Mouse (Mus musculus) CH12.LX (cell line): ENCODE results near the gene Nhsl1. TPM values are rescaled to one million over a fixed set of nuclear protein-coding genes. Genes with fewer than 3 reads are reported as not detected.

Source experiments
- DNase-seq: peaks from one replicate; pipeline ENCODE4 v3.0.0-alpha.2; 2013; ENCODE audit errors: extremely low read depth
- H3K27ac ChIP-seq: 2 replicates; pipeline ENCODE4 v1.5.1; 2012; ENCODE audit warnings: low read depth, mild to moderate bottlenecking, control low read depth, moderate library complexity; ENCODE audit not compliant: insufficient read depth
- H3K27me3 ChIP-seq: replicated peaks from 2 replicates; pipeline ENCODE3; 2012; ENCODE audit warnings: inconsistent platforms
- H3K36me3 ChIP-seq, 2 experiments: replicated peaks in 1 of 2; 2 replicates each; pipeline versions ENCODE3 to v1.6.1; 2012; ENCODE audit warnings: inconsistent platforms in 1 of 2, low read length in 1 of 2, mild to moderate bottlenecking in 1 of 2, mixed read lengths in 1 of 2, moderate library complexity in 1 of 2; ENCODE audit not compliant: control insufficient read depth in 1 of 2, insufficient read depth in 1 of 2
- H3K4me1 ChIP-seq, 2 experiments: 2 replicates each; pipeline ENCODE4 v1.6.1; 2012; ENCODE audit warnings: inconsistent platforms in 1 of 2, moderate library complexity in 1 of 2; ENCODE audit not compliant: insufficient read depth in 2 of 2, control insufficient read depth in 1 of 2
- H3K4me2 ChIP-seq: 2 replicates; pipeline ENCODE4 v1.6.1; 2012; ENCODE audit warnings: low read depth, mild to moderate bottlenecking, control low read depth; ENCODE audit not compliant: poor library complexity, insufficient read depth, severe bottlenecking
- H3K4me3 ChIP-seq, 3 experiments: fragments of 150-350 bp in 1 of 3; sonication (generic) in 1 of 3; replicated peaks in 1 of 3; 2 replicates each; pipeline versions ENCODE3 to v1.5.1; 2011 to 2012; ENCODE audit warnings: low read depth in 2 of 3, low read length in 2 of 3, mild to moderate bottlenecking in 2 of 3, moderate library complexity in 2 of 3, control low read depth in 1 of 3, improper control_type of control experiment in 1 of 3, inconsistent platforms in 1 of 3, mixed read lengths in 1 of 3; ENCODE audit not compliant: poor library complexity in 1 of 3
- H3K79me2 ChIP-seq: replicated peaks from 2 replicates; pipeline ENCODE4 v1.6.1; 2012; ENCODE audit warnings: mild to moderate bottlenecking, moderate library complexity; ENCODE audit not compliant: control insufficient read depth, poor library complexity, insufficient read depth, severe bottlenecking; ENCODE audit errors: extremely low read depth
- H3K9ac ChIP-seq: 2 replicates; pipeline ENCODE4 v1.6.1; 2012; ENCODE audit warnings: low read depth, mild to moderate bottlenecking, control low read depth, moderate library complexity; ENCODE audit not compliant: insufficient read depth
- H3K9me3 ChIP-seq: replicated peaks from 2 replicates; pipeline ENCODE3; 2012; ENCODE audit warnings: low read length, inconsistent platforms, mixed read lengths
- BHLHE40 ChIP-seq: IDR thresholded peaks from 2 replicates; pipeline ENCODE4 v1.6.1; 2011; ENCODE audit warnings: mild to moderate bottlenecking, low read depth, low read length, improper control_type of control experiment
- CHD1 ChIP-seq: IDR thresholded peaks from 2 replicates; pipeline ENCODE4 v1.6.1; 2012; ENCODE audit warnings: low read depth, low read length, improper control_type of control experiment, inconsistent platforms
- CHD2 ChIP-seq: IDR thresholded peaks from 2 replicates; pipeline ENCODE4 v1.6.1; 2011; ENCODE audit warnings: low read length, improper control_type of control experiment
- CTCF ChIP-seq, 2 experiments: IDR thresholded peaks in 1 of 2; conservative IDR thresholded peaks in 1 of 2; 2 replicates each; pipeline ENCODE4 v1.5.1; 2011 to 2012; ENCODE audit warnings: low read depth in 2 of 2, low read length in 2 of 2, improper control_type of control experiment in 1 of 2, inconsistent platforms in 1 of 2, mild to moderate bottlenecking in 1 of 2, moderate library complexity in 1 of 2
- ELF1 ChIP-seq: IDR thresholded peaks from 2 replicates; pipeline ENCODE4 v1.6.1; 2014; ENCODE audit warnings: low read depth, mild to moderate bottlenecking, inconsistent platforms, low read length, improper control_type of control experiment
- ETS1 ChIP-seq: conservative IDR thresholded peaks from 2 replicates; pipeline ENCODE4 v1.6.1; 2012; ENCODE audit warnings: low read depth, mild to moderate bottlenecking, inconsistent platforms, low read length, improper control_type of control experiment, moderate library complexity
- GABPA ChIP-seq: IDR thresholded peaks from 2 replicates; pipeline ENCODE4 v1.6.1; 2012; ENCODE audit warnings: low read depth, low read length, improper control_type of control experiment, inconsistent platforms; ENCODE audit not compliant: insufficient replicate concordance
- IRF4 ChIP-seq: IDR thresholded peaks from 2 replicates; pipeline ENCODE4 v1.6.1; 2014; ENCODE audit warnings: low read depth, mild to moderate bottlenecking, inconsistent platforms, low read length, improper control_type of control experiment
- NELFE ChIP-seq: IDR thresholded peaks from 2 replicates; pipeline ENCODE4 v1.6.1; 2011; ENCODE audit warnings: low read depth, low read length, improper control_type of control experiment
- NRF1 ChIP-seq: IDR thresholded peaks from 2 replicates; pipeline ENCODE4 v1.6.1; 2014; ENCODE audit warnings: low read depth, mild to moderate bottlenecking, inconsistent platforms, low read length, improper control_type of control experiment, moderate library complexity
- POLR2A ChIP-seq: IDR thresholded peaks from 2 replicates; pipeline ENCODE4 v1.6.1; 2011; ENCODE audit warnings: low read depth, mild to moderate bottlenecking, improper control_type of control experiment, low read length
- POLR2AphosphoS2 ChIP-seq: IDR thresholded peaks from 2 replicates; pipeline ENCODE4 v1.6.1; 2011; ENCODE audit warnings: low read depth, low read length, improper control_type of control experiment
- SIN3A ChIP-seq: IDR thresholded peaks from 2 replicates; pipeline ENCODE4 v1.6.1; 2012; ENCODE audit warnings: low read length, improper control_type of control experiment, inconsistent platforms
- USF2 ChIP-seq: conservative IDR thresholded peaks from 2 replicates; pipeline ENCODE4 v1.6.1; 2011; ENCODE audit warnings: low read depth, low read length, improper control_type of control experiment
- ZKSCAN1 ChIP-seq: IDR thresholded peaks from 2 replicates; pipeline ENCODE4 v1.6.1; 2012; ENCODE audit warnings: low read depth, inconsistent platforms, low read length, improper control_type of control experiment, borderline replicate concordance
- ZMIZ1 ChIP-seq: IDR thresholded peaks from 2 replicates; pipeline ENCODE4 v1.6.1; 2012; ENCODE audit warnings: low read depth, mild to moderate bottlenecking, inconsistent platforms, low read length, improper control_type of control experiment
- dilution Hi-C: fragments of 300-500 bp; cut with MboI; formaldehyde crosslinking; loops from 2 replicates; pipeline ENCODE4 v1.14.3; 2020; ENCODE audit warnings: low sequenced_read_pairs; ENCODE audit not compliant: extremely low pct_unique_long_range_greater_than_20kb, extremely low pct_ligation_motif_present
- in situ Hi-C: fragments of 300-500 bp; cut with MboI; formaldehyde crosslinking; loops from 3 replicates; pipeline ENCODE4 v1.14.3; 2019; ENCODE audit warnings: low sequenced_read_pairs, low pct_ligation_motif_present, low pct_unique_long_range_greater_than_20kb, mixed read lengths
- polyA plus RNA-seq: library from polyadenylated mRNA; unstranded; fragments of >175 nt; gene quantifications from 2 replicates; pipeline ENCODE4 v1.2.1, GENCODE M21; 2012; ENCODE audit warnings: low read depth; ENCODE audit not compliant: insufficient read length
- total RNA-seq, 2 experiments: library from RNA; depleted of rRNA; stranded (reverse); fragments of 300-350 nt in 1 of 2; fragments of >200 nt in 1 of 2; gene quantifications; 2 replicates each; pipeline ENCODE4 v1.2.3; 2012 to 2014

Nhsl1 gene
- total and polyA plus RNA-seq, 3 experiments, result 0.13 to 0.19 (median 0.15) TPM

DNA sequence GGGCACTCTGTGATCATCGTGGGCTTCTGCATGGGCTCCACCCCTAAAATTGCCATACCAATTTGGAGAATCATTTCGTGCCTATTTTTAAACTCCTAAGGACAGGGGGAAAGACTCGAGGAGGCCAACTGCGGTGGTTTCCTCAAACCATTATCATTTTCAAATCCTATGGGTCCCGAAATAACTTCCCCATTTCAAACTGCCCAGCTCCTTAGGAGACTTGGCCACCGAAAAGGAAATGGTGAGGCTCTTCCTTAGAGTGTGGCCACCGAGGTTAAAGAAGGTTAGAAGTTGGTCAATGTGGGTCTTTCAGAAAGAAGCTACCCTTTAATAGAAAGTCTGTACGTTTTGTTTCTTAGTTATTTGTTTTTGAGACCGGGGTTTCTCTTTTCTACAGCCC is 104.8 kb downstream of the Nhsl1 start:
- in situ Hi-C loops, result no loop called here
- Histone ChIP-seq H3K4me2 (0 out of 2 replicates have a peak overlapping the region, but pooled peaks have one; percentile 41), H3K36me3 (no peaks in the 10 kb centered on the region), H3K79me2 (no peaks in the 10 kb centered on the region), H3K27me3 (no peaks in the 10 kb centered on the region), H3K27ac (no peak overlapping the region), H3K4me1 (peaks cover 3 to 13% of the 10 kb centered on the region in 2 experiments), H3K9ac (no peak overlapping the region), H3K4me3 (no peak overlapping the region), H3K9me3 (no peaks in the 10 kb centered on the region)
- TF ChIP-seq CTCF (conservative IDR thresholded peaks at IDR 0.05 in 1 of 2, IDR thresholded peaks at IDR 0.05 in 1 of 2; ENCODE audit: low read depth in 2 of 2, low read length in 2 of 2) (no peak), NELFE (no peak), IRF4 (no peak), SIN3A (no peak), ZKSCAN1 (no peak), ZMIZ1 (no peak), BHLHE40 (no peak), CHD1 (no peak)
- dilution Hi-C loops, result no loop called here
- no peak for DNase-seq

- Histone ChIP-seq H3K4me3 (no peak overlapping the region), H3K4me2 (no peak overlapping the region), H3K27me3 (no peaks in the 10 kb centered on the region), H3K9me3 (peaks cover 4% of the 10 kb centered on the region), H3K9ac (no peak overlapping the region), H3K4me1 (peaks cover 0 to 9% of the 10 kb centered on the region in 2 experiments; a peak in 2 of 4 replicates), H3K79me2 (no peaks in the 10 kb centered on the region), H3K36me3 (no peaks in the 10 kb centered on the region), H3K27ac (no peak overlapping the region)
- no peak for TF ChIP-seq CHD1
- no peak for TF ChIP-seq USF2
- no peak for TF ChIP-seq NRF1
- no peak for TF ChIP-seq GABPA
- TF ChIP-seq POLR2AphosphoS2, result no peak
- no peak for TF ChIP-seq ELF1
- TF ChIP-seq ZKSCAN1, result no peak
- TF ChIP-seq POLR2A, result no peak
- TF ChIP-seq SIN3A, result no peak
- TF ChIP-seq CHD2, result no peak
- TF ChIP-seq IRF4, result no peak
- TF ChIP-seq ETS1, result no peak
- in situ Hi-C loops, result no loop called here
- DNase-seq, result no peak
- dilution Hi-C loops, result no loop called here
These were observed 109.1 kb downstream of the Nhsl1 start for GRCm38 (mm10) chr10:18427866-18428265.
